Mouse (Mus musculus) R1 (cell line): Measurements from ENCODE around the gene Vmn2r112.
"Not testable (repeated sequence)": the region's sequence is repeated elsewhere in the genome, so short reads cannot be mapped to it uniquely, and the experiment has no call there.

Experiments used
- DNase-seq: peaks from one replicate; pipeline ENCODE4 v3.0.0-alpha.2; 2018; ENCODE audit warnings: low read depth, low spot score

Vmn2r112 gene

GRCm38 (mm10) chr17:22600651-22601050 is at the start of gene Vmn2r112:
Vmn2r112 (plus strand) TSS chr17:22600951.
- not testable (repeated sequence) for DNase-seq

DNA sequence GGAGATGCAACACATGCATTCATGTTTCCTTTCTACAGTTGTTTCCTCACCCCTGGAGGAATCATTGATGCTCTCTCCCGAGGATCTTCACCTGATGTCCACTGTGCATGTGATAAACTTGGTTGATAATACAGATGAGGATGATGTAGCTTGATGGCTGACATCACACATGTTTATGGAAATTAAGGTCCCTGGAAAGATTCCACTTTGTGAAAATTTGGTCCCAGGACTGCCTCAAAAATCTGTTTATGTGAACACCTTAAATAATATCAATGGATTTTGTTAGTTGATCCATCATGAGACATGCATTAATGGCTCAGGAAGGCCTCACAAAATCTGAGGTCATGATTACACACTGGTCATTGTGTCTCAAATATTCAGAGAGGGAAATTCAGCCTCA is 27.4 kb upstream of the Vmn2r112 start, which contains the start of gene Vmn2r111:
Vmn2r111 (minus strand) TSS at position 101 of the 400 bp plus-strand sequence.
- not testable (repeated sequence) for DNase-seq

GRCm38 (mm10) chr17:22630646-22631045 is 29.9 kb downstream of the Vmn2r112 start:
- peak; percentile 55 for DNase-seq
